ENCODE assay signal across 7 mouse cellular contexts in genomic region chr19:45081279-45081678, GRCm38 (mm10). TPM values are rescaled to one million over a fixed set of nuclear protein-coding genes. Genes with fewer than 3 reads are reported as not detected.
DNase-seq lines count a peak whose midpoint lies in the region; ATAC-seq lines count a peak whose summit lies in the region.

No protein-coding gene starts in this region.

- WGBS in forebrain, embryonic 13.5 days = under 1% methylated on average over 5 of the region's 5 CpGs
- WGBS in hindbrain, embryonic 11.5 days = 2% methylated on average over 5 of the region's 5 CpGs
- 3% methylated on average over 5 of the region's 5 CpGs for WGBS in midbrain, embryonic 12.5 days

- ATAC-seq in forebrain, embryonic 13.5 days = peak; percentile 31; the same call in 1 of the 2 replicates
- ATAC-seq in hindbrain, embryonic 11.5 days (ENCODE audit: low FRiP score) = peak; percentile 11; the same call in 1 of the 2 replicates
- no peak for ATAC-seq in midbrain, embryonic 12.5 days (ENCODE audit: low FRiP score, low read depth)

- no peaks in the 10 kb centered on the region for H3K9me3 ChIP-seq in forebrain, embryonic 13.5 days (replicated peaks)
- H3K9me3 ChIP-seq in hindbrain, embryonic 11.5 days (ENCODE audit: control insufficient read depth, low read length) = no peaks in the 10 kb centered on the region
- no peaks in the 10 kb centered on the region for H3K9me3 ChIP-seq in midbrain, embryonic 12.5 days

- intact Hi-C loops in left cerebral cortex, postnatal 4 days (cut with DNase I) = no loop called here

- peaks cover 4% of the 10 kb centered on the region; the same call in 1 of the 2 replicates for H3K4me1 ChIP-seq in brown adipose tissue, adult 24 weeks (ENCODE audit: control insufficient read depth, insufficient read depth, insufficient read length, low read length)
- peaks cover 35% of the 10 kb centered on the region for H3K4me1 ChIP-seq in forebrain, embryonic 13.5 days
- H3K4me1 ChIP-seq in hindbrain, embryonic 11.5 days (replicated peaks; ENCODE audit: control insufficient read depth, insufficient read depth, low read length) = peaks cover 21% of the 10 kb centered on the region
- H3K4me1 ChIP-seq in midbrain, embryonic 12.5 days = peaks cover 31% of the 10 kb centered on the region

- DNase-seq in Muller cell, postnatal 12 days (ENCODE audit: inconsistent ontology term) = peak; percentile 63
- peak; percentile 92 for DNase-seq in hindbrain, embryonic 11.5 days (ENCODE audit: low spot score)
- peak; percentile 79 for DNase-seq in left cerebral cortex, postnatal 4 days
- peak; percentile 45 to 70 for DNase-seq in spleen, postnatal 14 days (ENCODE audit: low spot score in 2 of 2)

- H3K27ac ChIP-seq in brown adipose tissue, adult 24 weeks (replicated peaks; ENCODE audit: low read depth, low read length) = no peak overlapping the region
- no peak overlapping the region for H3K27ac ChIP-seq in forebrain, embryonic 13.5 days
- H3K27ac ChIP-seq in hindbrain, embryonic 11.5 days (ENCODE audit: low read depth, low read length) = no peak overlapping the region
- no peak overlapping the region for H3K27ac ChIP-seq in midbrain, embryonic 12.5 days (replicated peaks)

- H3K27me3 ChIP-seq in forebrain, embryonic 13.5 days = peaks cover 95% of the 10 kb centered on the region
- H3K27me3 ChIP-seq in hindbrain, embryonic 11.5 days (ENCODE audit: control insufficient read depth, insufficient read depth, low read length) = peaks cover 61% of the 10 kb centered on the region
- peaks cover 94% of the 10 kb centered on the region for H3K27me3 ChIP-seq in midbrain, embryonic 12.5 days

- peak overlapping the region; percentile 60 for H3K4me2 ChIP-seq in forebrain, embryonic 13.5 days
- peak overlapping the region; percentile 39; the same call in 1 of the 2 replicates for H3K4me2 ChIP-seq in hindbrain, embryonic 11.5 days (replicated peaks; ENCODE audit: low read depth, low read length)
- peak overlapping the region; percentile 50 for H3K4me2 ChIP-seq in midbrain, embryonic 12.5 days (replicated peaks)

- H3K4me3 ChIP-seq in brown adipose tissue, adult 24 weeks (ENCODE audit: insufficient read depth, low read depth, low read length) = peak overlapping the region; percentile 27; the same call in 1 of the 2 replicates
- H3K4me3 ChIP-seq in forebrain, embryonic 13.5 days = peak overlapping the region; percentile 33; the same call in 1 of the 2 replicates
- H3K4me3 ChIP-seq in hindbrain, embryonic 11.5 days (ENCODE audit: low read depth, low read length) = no peak overlapping the region
- H3K4me3 ChIP-seq in midbrain, embryonic 12.5 days = peak overlapping the region; percentile 35; the same call in 1 of the 2 replicates

- H3K36me3 ChIP-seq in forebrain, embryonic 13.5 days (ENCODE audit: poor library complexity, severe bottlenecking) = no peaks in the 10 kb centered on the region
- no peaks in the 10 kb centered on the region for H3K36me3 ChIP-seq in hindbrain, embryonic 11.5 days (ENCODE audit: control insufficient read depth, insufficient read depth, low read length)
- no peaks in the 10 kb centered on the region for H3K36me3 ChIP-seq in midbrain, embryonic 12.5 days

- H3K9ac ChIP-seq in forebrain, embryonic 13.5 days = no peak overlapping the region
- no peak overlapping the region for H3K9ac ChIP-seq in hindbrain, embryonic 11.5 days (ENCODE audit: low read depth, low read length)
- no peak overlapping the region for H3K9ac ChIP-seq in midbrain, embryonic 12.5 days (replicated peaks)

RNA-seq across cellular contexts. Expression of gene Kazald1, which starts 6.2 kb away (rescaled TPM):
- 5.4 and 8.8 TPM in 2 replicates for polyA plus RNA-seq in brown adipose tissue, adult 24 weeks (2012; ENCODE audit: insufficient read depth, insufficient read length, missing spikeins)
- polyA plus RNA-seq in forebrain, embryonic 13.5 days (2015; fragmentation: Nextera tagmentation; extraction: Ambion mirVana) = 0.46 and 0.76 TPM in 2 replicates
- polyA plus RNA-seq in hindbrain, embryonic 11.5 days (2014; fragmentation: Nextera tagmentation; extraction: Ambion mirVana) = 2.9 and 3.9 TPM in 2 replicates
- total RNA-seq in left cerebral cortex, postnatal 4 days (2021) = 1 to 10 TPM in 1 of 2 experiments, under 1 TPM in 1; 0.70 to 1.8 TPM
- polyA plus RNA-seq in midbrain, embryonic 12.5 days (2016; fragmentation: Nextera tagmentation; extraction: Ambion mirVana) = 0.71 and 0.97 TPM in 2 replicates

RNA-seq across cellular contexts. Expression of gene Sfxn3, which starts 34.0 kb away (rescaled TPM):
- 2.0 and 5.0 TPM in 2 replicates for polyA plus RNA-seq in brown adipose tissue, adult 24 weeks (2012; ENCODE audit: insufficient read depth, insufficient read length, missing spikeins)
- 38.8 and 42.2 TPM in 2 replicates for polyA plus RNA-seq in forebrain, embryonic 13.5 days (2015; fragmentation: Nextera tagmentation; extraction: Ambion mirVana)
- 22.7 and 23.8 TPM in 2 replicates for polyA plus RNA-seq in hindbrain, embryonic 11.5 days (2014; fragmentation: Nextera tagmentation; extraction: Ambion mirVana)
- total RNA-seq in left cerebral cortex, postnatal 4 days (2021) = 100 to 1,000 TPM; 108 to 128 TPM
- polyA plus RNA-seq in midbrain, embryonic 12.5 days (2016; fragmentation: Nextera tagmentation; extraction: Ambion mirVana) = 32.1 and 32.6 TPM in 2 replicates

RNA-seq across cellular contexts. Expression of gene Pdzd7, which starts 35.8 kb away (rescaled TPM):
- not detected in 2 replicates for polyA plus RNA-seq in brown adipose tissue, adult 24 weeks (2012; ENCODE audit: insufficient read depth, insufficient read length, missing spikeins)
- 0.92 and 1.5 TPM in 2 replicates for polyA plus RNA-seq in forebrain, embryonic 13.5 days (2015; fragmentation: Nextera tagmentation; extraction: Ambion mirVana)
- 0.62 TPM in 1 of 2 replicates, not detected in the other for polyA plus RNA-seq in hindbrain, embryonic 11.5 days (2014; fragmentation: Nextera tagmentation; extraction: Ambion mirVana)
- 1 to 10 TPM; 8.0 to 8.2 TPM for total RNA-seq in left cerebral cortex, postnatal 4 days (2021)
- polyA plus RNA-seq in midbrain, embryonic 12.5 days (2016; fragmentation: Nextera tagmentation; extraction: Ambion mirVana) = 0.46 and 0.84 TPM in 2 replicates
